In genomic region chr8:128551421-128552139, GRCm38 (mm10) we compare ENCODE assay signal across 8 mouse cellular contexts.
A peak's percentile ranks its signal among the peaks of the same experiment; 100 is the strongest.
DNase-seq lines count a peak whose midpoint lies in the region; ATAC-seq and TF ChIP-seq lines count a peak whose summit lies in the region.

No protein-coding gene starts in this region.

- H3K4me1 ChIP-seq in MEL (ENCODE audit: control insufficient read depth in 1 of 2, insufficient read depth in 2 of 2, low read length in 2 of 2), result no peaks in the 10 kb centered on the region
- H3K4me1 ChIP-seq in embryonic facial prominence, embryonic 14.5 days (ENCODE audit: control insufficient read depth, insufficient read depth, low read length), result no peaks in the 10 kb centered on the region
- no peaks in the 10 kb centered on the region for H3K4me1 ChIP-seq in heart, postnatal 0 days (ENCODE audit: control insufficient read depth, insufficient read depth)

- TF ChIP-seq RAD21 in MEL (IDR thresholded peaks at IDR 0.05; ENCODE audit: low read depth, low read length), result peak; percentile 34

- peak; percentile 36 for DNase-seq in MEL (ENCODE audit: low read depth, low spot score)
- peak; percentile 41 to 47 for DNase-seq in adrenal gland, postnatal 4 days (ENCODE audit: low spot score in 2 of 2)
- peak; percentile 70 for DNase-seq in embryonic facial prominence, embryonic 14.5 days (ENCODE audit: low spot score)
- peak; percentile 63 for DNase-seq in heart, postnatal 0 days (ENCODE audit: low spot score)
- peak; percentile 73 to 75 for DNase-seq in layer of hippocampus, postnatal 14 days (ENCODE audit: low spot score in 2 of 2)
- DNase-seq in right cerebral cortex, postnatal 4 days, result peak; percentile 73
- peak; percentile 25 for DNase-seq in yolk sac, embryonic 10.5 days (ENCODE audit: low spot score)

- TF ChIP-seq EP300 in MEL (IDR thresholded peaks at IDR 0.05; ENCODE audit: low read depth in 1 of 2, low read length in 2 of 2), result no peak
- TF ChIP-seq EP300 in heart, postnatal 0 days (IDR thresholded peaks at IDR 0.05; ENCODE audit: low read depth), result no peak

- H3K36me3 ChIP-seq in MEL (ENCODE audit: control insufficient read depth in 1 of 2, insufficient read depth in 2 of 2, low read length in 2 of 2), result no peaks in the 10 kb centered on the region
- no peaks in the 10 kb centered on the region for H3K36me3 ChIP-seq in embryonic facial prominence, embryonic 14.5 days (ENCODE audit: control insufficient read depth, insufficient read depth, low read length)
- no peaks in the 10 kb centered on the region for H3K36me3 ChIP-seq in heart, postnatal 0 days (replicated peaks; ENCODE audit: control insufficient read depth, insufficient read depth, low read length)

- H3K4me3 ChIP-seq in MEL (ENCODE audit: control insufficient read depth in 1 of 2, insufficient read depth in 1 of 2, low read depth in 2 of 2, low read length in 2 of 2), result no peak overlapping the region
- H3K4me3 ChIP-seq in embryonic facial prominence, embryonic 14.5 days (ENCODE audit: low read depth, low read length), result no peak overlapping the region
- H3K4me3 ChIP-seq in heart, postnatal 0 days (ENCODE audit: low read depth, low read length), result no peak overlapping the region

- H3K79me2 ChIP-seq in MEL (ENCODE audit: control insufficient read depth, insufficient read depth, low read length, poor library complexity), result no peaks in the 10 kb centered on the region

- ATAC-seq in embryonic facial prominence, embryonic 14.5 days (ENCODE audit: low read depth), result no peak
- ATAC-seq in heart, postnatal 0 days (ENCODE audit: insufficient read depth, low read depth), result no peak
- peak; percentile 100 for ATAC-seq in megakaryocyte progenitor cell, adult 5-6 weeks (replicated peaks; ENCODE audit: poor library complexity)

- no peaks in the 10 kb centered on the region for H3K9me3 ChIP-seq in MEL (replicated peaks; ENCODE audit: insufficient read depth, low read length)
- H3K9me3 ChIP-seq in embryonic facial prominence, embryonic 14.5 days (ENCODE audit: control insufficient read depth, low read length), result no peaks in the 10 kb centered on the region
- H3K9me3 ChIP-seq in heart, postnatal 0 days (replicated peaks; ENCODE audit: control insufficient read depth, low read length), result no peaks in the 10 kb centered on the region

- TF ChIP-seq POLR2A in MEL (IDR thresholded peaks at IDR 0.05; ENCODE audit: control insufficient read depth in 1 of 2, insufficient read depth in 1 of 2, low read depth in 1 of 2, low read length in 2 of 2, poor library complexity in 1 of 2), result no peak

- no peak overlapping the region for H3K27ac ChIP-seq in MEL (ENCODE audit: control insufficient read depth, low read depth, low read length)
- H3K27ac ChIP-seq in embryonic facial prominence, embryonic 14.5 days (replicated peaks; ENCODE audit: low read depth, low read length), result no peak overlapping the region
- no peak overlapping the region for H3K27ac ChIP-seq in heart, postnatal 0 days (ENCODE audit: low read depth)

- WGBS in embryonic facial prominence, embryonic 14.5 days, result 46% methylated on average over 15 of the region's 15 CpGs
- 48% methylated on average over 15 of the region's 15 CpGs for WGBS in heart, postnatal 0 days

- no peak overlapping the region for H3K4me2 ChIP-seq in embryonic facial prominence, embryonic 14.5 days (ENCODE audit: low read depth, low read length)
- no peak overlapping the region for H3K4me2 ChIP-seq in heart, postnatal 0 days (ENCODE audit: low read depth, low read length)

- H3K9ac ChIP-seq in MEL (ENCODE audit: control insufficient read depth, low read depth, low read length, poor library complexity, severe bottlenecking), result no peak overlapping the region
- no peak overlapping the region for H3K9ac ChIP-seq in embryonic facial prominence, embryonic 14.5 days (ENCODE audit: low read depth, low read length)
- no peak overlapping the region for H3K9ac ChIP-seq in heart, postnatal 0 days (replicated peaks; ENCODE audit: low read depth, low read length)

- no peaks in the 10 kb centered on the region for H3K27me3 ChIP-seq in MEL (ENCODE audit: control insufficient read depth in 1 of 2, insufficient read depth in 2 of 2, low read length in 2 of 2)
- H3K27me3 ChIP-seq in embryonic facial prominence, embryonic 14.5 days (replicated peaks; ENCODE audit: control insufficient read depth, insufficient read depth, low read length), result no peaks in the 10 kb centered on the region
- no peaks in the 10 kb centered on the region for H3K27me3 ChIP-seq in heart, postnatal 0 days (ENCODE audit: control insufficient read depth, insufficient read depth, low read length)

- TF ChIP-seq CTCF in MEL (IDR thresholded peaks at IDR 0.05 in 2 of 3, conservative IDR thresholded peaks at IDR 0.05 in 1 of 3; ENCODE audit: control insufficient read depth in 1 of 3, insufficient read depth in 1 of 3, low read depth in 2 of 3, low read length in 3 of 3, poor library complexity in 1 of 3, severe bottlenecking in 1 of 3), result peak; percentile 30 to 72 (median 51)
- TF ChIP-seq CTCF in heart, postnatal 0 days (IDR thresholded peaks at IDR 0.05; ENCODE audit: low read depth), result peak; percentile 89

TF ChIP-seq in MEL, 35 proteins besides CTCF, POLR2A, EP300 and RAD21:
- TF ChIP-seq RCOR1 (IDR thresholded peaks at IDR 0.05; ENCODE audit: low read depth, low read length), result no peak
- TF ChIP-seq SMC3 (IDR thresholded peaks at IDR 0.05; ENCODE audit: low read depth, low read length), result peak; percentile 35
- no peak for TF ChIP-seq MAZ (IDR thresholded peaks at IDR 0.05; ENCODE audit: low read depth, low read length)
- TF ChIP-seq MAFK (IDR thresholded peaks at IDR 0.05; ENCODE audit: borderline replicate concordance, low read depth, low read length), result no peak
- TF ChIP-seq UBTF (IDR thresholded peaks at IDR 0.05; ENCODE audit: borderline replicate concordance, insufficient read depth, low read depth, low read length), result no peak
- no peak for TF ChIP-seq TCF12 (IDR thresholded peaks at IDR 0.05; ENCODE audit: low read depth, low read length)
- TF ChIP-seq MXI1 (IDR thresholded peaks at IDR 0.05; ENCODE audit: low read depth, low read length), result no peak
